Mouse (Mus musculus) lung, postnatal 0 days (tissue): ENCODE data around the gene Wipi2. TPM values are rescaled to one million over a fixed set of nuclear protein-coding genes. Genes with fewer than 3 reads are reported as not detected.

ENCODE experiments used
- ATAC-seq: fragments of 200-750 bp; cut with Nextera tagmentation; 2 replicates; pipeline ENCODE4 v1.8.0; 2017; ENCODE audit warnings: moderate library complexity
- DNase-seq: peaks from one replicate; pipeline ENCODE4 v3.0.0-alpha.2; 2016; ENCODE audit warnings: low spot score
- H3K27ac ChIP-seq: fragments of 300-500 bp; sonication (generic); 2 replicates; pipeline ENCODE4 v1.5.1; 2014; ENCODE audit warnings: antibody characterized with exemption, mild to moderate bottlenecking, low read length, mixed read lengths
- H3K27me3 ChIP-seq: fragments of 300-500 bp; sonication (generic); replicated peaks from 2 replicates; pipeline ENCODE4 v1.6.1; 2014; ENCODE audit warnings: low read length, mixed read lengths; ENCODE audit not compliant: insufficient read depth
- H3K36me3 ChIP-seq: fragments of 300-500 bp; sonication (generic); 2 replicates; pipeline ENCODE4 v1.6.1; 2014; ENCODE audit warnings: low read length, mixed read lengths; ENCODE audit not compliant: insufficient read depth
- H3K4me1 ChIP-seq: fragments of 300-500 bp; sonication (generic); 2 replicates; pipeline ENCODE4 v1.6.1; 2014; ENCODE audit warnings: antibody characterized with exemption, low read depth, low read length, mixed read lengths; ENCODE audit not compliant: insufficient read depth
- H3K4me2 ChIP-seq: fragments of 300-500 bp; sonication (generic); replicated peaks from 2 replicates; pipeline ENCODE4 v1.6.1; 2014; ENCODE audit warnings: low read depth, mild to moderate bottlenecking, low read length, moderate library complexity, mixed read lengths
- H3K4me3 ChIP-seq: fragments of 300-500 bp; sonication (generic); 2 replicates; pipeline ENCODE4 v1.5.1; 2014; ENCODE audit warnings: low read depth, low read length
- H3K9ac ChIP-seq: fragments of 300-500 bp; sonication (generic); replicated peaks from 2 replicates; pipeline ENCODE4 v1.6.1; 2014; ENCODE audit warnings: low read depth, mild to moderate bottlenecking
- H3K9me3 ChIP-seq: fragments of 300-500 bp; sonication (generic); 2 replicates; pipeline ENCODE4 v1.6.1; 2016; ENCODE audit warnings: low read length, mixed read lengths
- CTCF ChIP-seq: IDR thresholded peaks from 2 replicates; pipeline ENCODE4 v1.5.1; 2016; ENCODE audit warnings: antibody characterized with exemption, mild to moderate bottlenecking
- EP300 ChIP-seq: IDR thresholded peaks from 2 replicates; pipeline ENCODE4 v1.6.1; 2016; ENCODE audit warnings: antibody characterized with exemption, mild to moderate bottlenecking, control low read depth
- WGBS: fragments of 180-500 bp; shearing (Covaris S2); extraction: QIAGEN DNeasy Blood & Tissue Kit; methylation state at CpG from one replicate; pipeline ENCODE4 v1.1.7; 2014; 5-methylcytosine and 5-hydroxymethylcytosine counted together
- polyA plus RNA-seq: library from polyadenylated mRNA; unstranded; fragments of >200 nt; fragmentation: Nextera tagmentation; extraction: Ambion mirVana; gene quantifications from 2 replicates; pipeline ENCODE4 v1.2.1, GENCODE M21; 2015

Wipi2 gene
- 25.7 and 26.6 TPM in 2 replicates for polyA plus RNA-seq

- no peaks in the 10 kb centered on the region for H3K36me3 ChIP-seq
- no peaks in the 10 kb centered on the region for H3K27me3 ChIP-seq
- 87% methylated on average over 2 of the region's 2 CpGs for WGBS
- ATAC-seq (no peak), DNase-seq (no peak)
- no peaks in the 10 kb centered on the region for H3K4me1 ChIP-seq
- peak within 1 kb of the TSS; percentile 88 for H3K4me2 ChIP-seq
- no peak within 1 kb of the TSS for H3K27ac ChIP-seq
- TF ChIP-seq CTCF (no peak), EP300 (no peak)
- no peaks in the 10 kb centered on the region for H3K9me3 ChIP-seq
- H3K9ac ChIP-seq: no peak within 1 kb of the TSS
- peak within 1 kb of the TSS; percentile 91; the same call in 1 of the 2 replicates for H3K4me3 ChIP-seq
Observed at GRCm38 (mm10) chr5:142627398-142627797, at the start of gene Wipi2. Gene Wipi2, plus strand, starts transcription at chr5:142627698.

- no peak overlapping the region for H3K4me2 ChIP-seq
- no peak overlapping the region for H3K9ac ChIP-seq
- ATAC-seq (no peak), DNase-seq (no peak)
- TF ChIP-seq EP300: no peak
- no peak for TF ChIP-seq CTCF
- WGBS: 87% methylated on average over 10 of the region's 10 CpGs
- no peaks in the 10 kb centered on the region for H3K4me1 ChIP-seq
- no peaks in the 10 kb centered on the region for H3K9me3 ChIP-seq
- H3K36me3 ChIP-seq: no peaks in the 10 kb centered on the region
- no peak overlapping the region for H3K4me3 ChIP-seq
- no peaks in the 10 kb centered on the region for H3K27me3 ChIP-seq
- no peak overlapping the region for H3K27ac ChIP-seq
Observed at GRCm38 (mm10) chr5:142578192-142578591, 49.3 kb upstream of the Wipi2 start.

DNA sequence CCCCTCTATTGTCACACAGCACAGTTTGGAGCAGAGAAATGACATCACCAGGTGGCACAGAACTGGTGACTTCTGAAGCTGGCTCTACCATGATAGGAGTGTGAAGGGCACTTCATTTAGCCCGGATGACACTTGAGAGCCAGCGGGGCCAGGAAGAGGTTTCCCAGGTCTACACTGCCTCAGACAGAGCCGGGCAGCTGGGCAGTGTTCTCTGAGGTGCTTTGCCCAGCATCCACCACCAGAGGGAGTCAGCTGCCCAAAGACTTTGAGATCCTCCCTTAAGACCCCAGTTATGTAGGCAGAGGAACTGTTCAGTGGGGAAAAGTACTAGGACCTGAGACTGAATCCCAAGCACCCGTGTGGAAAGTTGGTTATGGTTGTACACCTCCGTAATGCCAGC is 46.0 kb upstream of the Wipi2 start:
- Histone ChIP-seq H3K9me3 (no peaks in the 10 kb centered on the region), H3K4me1 (no peaks in the 10 kb centered on the region), H3K9ac (no peak overlapping the region), H3K27me3 (no peaks in the 10 kb centered on the region), H3K4me3 (no peak overlapping the region), H3K4me2 (no peak overlapping the region), H3K27ac (no peak overlapping the region), H3K36me3 (no peaks in the 10 kb centered on the region)
- TF ChIP-seq EP300 (no peak), CTCF (peak; percentile 87)
- ATAC-seq: peak; percentile 38; the same call in 1 of the 2 replicates
- DNase-seq: peak; percentile 70
- 14% methylated on average over 5 of the region's 5 CpGs for WGBS

DNA sequence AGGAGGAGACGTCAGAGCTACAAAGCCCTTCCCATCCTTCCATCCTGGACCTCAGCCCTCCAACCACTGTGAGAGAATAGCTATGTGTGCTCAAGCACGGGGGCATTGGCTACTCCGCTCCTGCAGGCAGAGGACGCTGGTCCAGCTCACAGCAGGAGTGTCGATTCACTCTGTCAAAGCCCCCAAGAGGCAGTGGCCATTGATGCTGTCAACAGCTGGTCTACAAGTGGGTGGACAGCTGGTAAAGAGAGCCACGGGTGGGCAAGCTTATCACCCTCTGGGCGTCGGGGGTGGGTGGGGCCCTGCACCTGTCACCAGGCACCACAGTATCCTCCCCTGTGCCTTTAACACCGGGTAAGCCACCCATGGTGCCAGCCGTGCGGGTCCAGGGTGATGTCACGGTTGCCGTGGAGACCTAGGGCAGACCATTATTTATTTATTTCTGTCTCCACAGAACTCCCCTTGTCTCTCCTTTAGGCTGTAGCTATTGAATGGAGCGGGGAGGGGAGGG is 43.8 kb upstream of the Wipi2 start:
- Histone ChIP-seq H3K4me1 (no peaks in the 10 kb centered on the region), H3K27me3 (no peaks in the 10 kb centered on the region), H3K9me3 (no peaks in the 10 kb centered on the region), H3K27ac (no peak overlapping the region), H3K4me3 (no peak overlapping the region), H3K4me2 (no peak overlapping the region), H3K36me3 (no peaks in the 10 kb centered on the region), H3K9ac (no peak overlapping the region)
- no peak for ATAC-seq
- no peak for DNase-seq
- WGBS: 34% methylated on average over 14 of the region's 14 CpGs
- TF ChIP-seq CTCF (no peak), EP300 (no peak)

GRCm38 (mm10) chr5:142590953-142591616 is 36.4 kb upstream of the Wipi2 start:
- Histone ChIP-seq H3K27me3 (no peaks in the 10 kb centered on the region), H3K4me1 (no peaks in the 10 kb centered on the region), H3K27ac (no peak overlapping the region), H3K9ac (no peak overlapping the region), H3K9me3 (no peaks in the 10 kb centered on the region), H3K4me2 (no peak overlapping the region), H3K36me3 (no peaks in the 10 kb centered on the region), H3K4me3 (no peak overlapping the region)
- no peak for TF ChIP-seq EP300
- TF ChIP-seq CTCF: no peak
- ATAC-seq (no peak), DNase-seq (no peak)
- 75% methylated on average over 6 of the region's 6 CpGs for WGBS

DNA sequence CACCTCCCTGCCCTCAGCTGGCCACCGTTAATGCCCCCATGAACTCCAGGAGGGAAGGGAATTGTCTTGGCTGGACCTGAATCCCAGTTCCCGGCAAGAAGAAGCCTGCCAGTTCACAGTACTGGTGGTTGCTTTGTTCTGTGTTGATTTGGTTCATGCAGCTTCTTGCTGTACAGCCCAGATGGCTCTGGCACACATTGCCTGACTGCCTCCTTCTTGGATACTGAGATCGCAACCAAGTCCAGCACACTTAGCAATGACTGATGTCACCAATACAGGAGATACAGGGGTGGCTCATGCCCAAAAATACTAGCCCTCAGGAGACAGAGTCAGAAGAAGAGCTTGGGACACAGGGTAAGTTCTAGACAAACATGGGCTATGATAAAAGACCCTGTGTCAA is 31.8 kb upstream of the Wipi2 start:
- 85% methylated on average over 3 of the region's 3 CpGs for WGBS

More for the DNA sequence above, 31.8 kb upstream of the Wipi2 start:
- Histone ChIP-seq H3K36me3 (no peaks in the 10 kb centered on the region), H3K4me1 (no peaks in the 10 kb centered on the region), H3K9me3 (no peaks in the 10 kb centered on the region), H3K9ac (no peak overlapping the region), H3K4me2 (no peak overlapping the region), H3K27me3 (no peaks in the 10 kb centered on the region), H3K4me3 (no peak overlapping the region), H3K27ac (no peak overlapping the region)
- DNase-seq (no peak), ATAC-seq (no peak)
- TF ChIP-seq EP300 (no peak), CTCF (no peak)
